Mouse (Mus musculus): ENCODE results near the gene Iars2. TPM values are rescaled to one million over a fixed set of nuclear protein-coding genes. Genes with fewer than 3 reads are reported as not detected.

Gene Iars2
- total and polyA plus RNA-seq, 2 experiments = 20.8 to 25.8 TPM

GRCm38 (mm10) chr1:185285171-185285570 is 44.0 kb downstream of the Iars2 start:
- WGBS = 79% methylated on average over 4 of the region's 4 CpGs
- peaks cover 26% of the 10 kb centered on the region for H3K36me3 ChIP-seq (ENCODE audit: control insufficient read depth, insufficient read depth, low read length)
- DNase-seq (ENCODE audit: extremely low read depth, low read depth, low spot score) = peak; percentile 26
- H3K27me3 ChIP-seq (ENCODE audit: control insufficient read depth, insufficient read depth, low read length) = no peaks in the 10 kb centered on the region
- TF ChIP-seq POLR2A (IDR thresholded peaks at IDR 0.05; ENCODE audit: extremely low read depth, insufficient read depth, low read length) (no peak), CTCF (IDR thresholded peaks at IDR 0.05; ENCODE audit: low read depth, low read length) (no peak)
- no peak overlapping the region for H3K9ac ChIP-seq (ENCODE audit: low read depth, low read length)
- H3K79me2 ChIP-seq (ENCODE audit: control insufficient read depth, insufficient read depth, low read length) = no peaks in the 10 kb centered on the region
- no peak overlapping the region for H3K27ac ChIP-seq (replicated peaks; ENCODE audit: insufficient read depth, low read depth, low read length)
- no peaks in the 10 kb centered on the region for H3K4me1 ChIP-seq (ENCODE audit: control insufficient read depth, insufficient read depth, low read length)
- no peak overlapping the region for H3K4me3 ChIP-seq (ENCODE audit: insufficient read depth, low read depth, low read length)

DNA sequence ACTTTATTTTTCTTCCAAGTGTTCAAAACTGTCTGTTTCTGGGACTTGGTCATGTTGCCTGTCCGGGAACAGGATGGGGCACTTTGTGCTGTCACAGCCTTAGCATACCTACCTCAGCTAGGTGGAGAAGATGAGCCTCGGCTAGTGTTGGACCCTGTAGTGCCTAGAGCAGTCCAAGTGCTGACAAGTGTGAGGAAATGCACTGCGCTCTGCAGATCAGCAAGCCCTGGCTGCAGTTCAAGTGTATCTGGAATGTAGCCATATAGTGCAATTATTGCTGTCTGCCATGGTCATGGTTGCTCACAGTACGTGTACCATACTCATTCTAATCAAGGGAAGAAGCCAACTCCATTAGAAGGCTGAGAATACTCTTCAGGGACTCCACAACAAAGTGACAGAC is 44.5 kb downstream of the Iars2 start:
- H3K27ac ChIP-seq (replicated peaks; ENCODE audit: insufficient read depth, low read depth, low read length) = no peak overlapping the region
- H3K9ac ChIP-seq (ENCODE audit: low read depth, low read length) = no peak overlapping the region
- H3K27me3 ChIP-seq (ENCODE audit: control insufficient read depth, insufficient read depth, low read length) = no peaks in the 10 kb centered on the region
- H3K36me3 ChIP-seq (ENCODE audit: control insufficient read depth, insufficient read depth, low read length) = peaks cover 25% of the 10 kb centered on the region
- TF ChIP-seq CTCF (IDR thresholded peaks at IDR 0.05; ENCODE audit: low read depth, low read length) (no peak), POLR2A (IDR thresholded peaks at IDR 0.05; ENCODE audit: extremely low read depth, insufficient read depth, low read length) (no peak)
- H3K79me2 ChIP-seq (ENCODE audit: control insufficient read depth, insufficient read depth, low read length) = no peaks in the 10 kb centered on the region
- H3K4me3 ChIP-seq (ENCODE audit: insufficient read depth, low read depth, low read length) = no peak overlapping the region
- WGBS = 20% methylated on average over 4 of the region's 4 CpGs
- no peaks in the 10 kb centered on the region for H3K4me1 ChIP-seq (ENCODE audit: control insufficient read depth, insufficient read depth, low read length)
- DNase-seq (ENCODE audit: extremely low read depth, low read depth, low spot score) = peak; percentile 71

DNA sequence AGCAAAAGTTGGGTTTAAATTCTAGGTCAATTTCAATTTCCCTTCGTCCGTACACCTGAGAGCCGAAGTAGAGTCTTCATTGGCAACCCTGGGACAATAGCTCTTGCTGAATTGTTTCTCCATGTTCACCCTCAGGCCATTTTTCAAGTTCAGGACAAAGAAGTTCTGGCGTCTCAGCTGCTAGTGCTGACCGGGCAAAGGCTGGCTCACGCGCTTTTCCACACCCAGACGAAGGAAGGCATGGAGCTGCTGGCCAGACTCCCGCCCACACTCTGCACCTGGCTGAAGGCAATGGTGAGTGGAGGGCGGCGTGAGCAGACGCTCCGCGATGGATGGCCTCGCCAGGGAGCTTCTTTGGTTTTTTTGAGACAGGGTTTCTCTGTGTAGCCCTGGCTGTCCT is 45.9 kb downstream of the Iars2 start:
- no peak overlapping the region for H3K27ac ChIP-seq (replicated peaks; ENCODE audit: insufficient read depth, low read depth, low read length)
- peaks cover 28% of the 10 kb centered on the region for H3K36me3 ChIP-seq (ENCODE audit: control insufficient read depth, insufficient read depth, low read length)
- no peak for TF ChIP-seq POLR2A (IDR thresholded peaks at IDR 0.05; ENCODE audit: extremely low read depth, insufficient read depth, low read length)
- TF ChIP-seq CTCF (IDR thresholded peaks at IDR 0.05; ENCODE audit: low read depth, low read length) = no peak
- no peaks in the 10 kb centered on the region for H3K27me3 ChIP-seq (ENCODE audit: control insufficient read depth, insufficient read depth, low read length)
- no peak overlapping the region for H3K9ac ChIP-seq (ENCODE audit: low read depth, low read length)
- no peak overlapping the region for H3K4me3 ChIP-seq (ENCODE audit: insufficient read depth, low read depth, low read length)
- H3K4me1 ChIP-seq (ENCODE audit: control insufficient read depth, insufficient read depth, low read length) = 0 out of 2 replicates have a peak, but pooled peaks cover 3% of the 10 kb centered on the region
- 94% methylated on average over 15 of the region's 15 CpGs for WGBS
- no peak for DNase-seq (ENCODE audit: extremely low read depth, low read depth, low spot score)
- no peaks in the 10 kb centered on the region for H3K79me2 ChIP-seq (ENCODE audit: control insufficient read depth, insufficient read depth, low read length)

GRCm38 (mm10) chr1:185282846-185283245 is 46.4 kb downstream of the Iars2 start:
- Histone ChIP-seq H3K27ac (replicated peaks; ENCODE audit: insufficient read depth, low read depth, low read length) (no peak overlapping the region), H3K9ac (ENCODE audit: low read depth, low read length) (no peak overlapping the region), H3K4me1 (ENCODE audit: control insufficient read depth, insufficient read depth, low read length) (0 out of 2 replicates have a peak, but pooled peaks cover 3% of the 10 kb centered on the region), H3K36me3 (ENCODE audit: control insufficient read depth, insufficient read depth, low read length) (peaks cover 28% of the 10 kb centered on the region), H3K27me3 (ENCODE audit: control insufficient read depth, insufficient read depth, low read length) (no peaks in the 10 kb centered on the region), H3K4me3 (ENCODE audit: insufficient read depth, low read depth, low read length) (no peak overlapping the region), H3K79me2 (ENCODE audit: control insufficient read depth, insufficient read depth, low read length) (no peaks in the 10 kb centered on the region)
- TF ChIP-seq POLR2A (IDR thresholded peaks at IDR 0.05; ENCODE audit: extremely low read depth, insufficient read depth, low read length) = no peak
- no peak for TF ChIP-seq CTCF (IDR thresholded peaks at IDR 0.05; ENCODE audit: low read depth, low read length)
- 90% methylated on average over 11 of the region's 11 CpGs for WGBS
- DNase-seq (ENCODE audit: extremely low read depth, low read depth, low spot score) = peak; percentile 35

DNA sequence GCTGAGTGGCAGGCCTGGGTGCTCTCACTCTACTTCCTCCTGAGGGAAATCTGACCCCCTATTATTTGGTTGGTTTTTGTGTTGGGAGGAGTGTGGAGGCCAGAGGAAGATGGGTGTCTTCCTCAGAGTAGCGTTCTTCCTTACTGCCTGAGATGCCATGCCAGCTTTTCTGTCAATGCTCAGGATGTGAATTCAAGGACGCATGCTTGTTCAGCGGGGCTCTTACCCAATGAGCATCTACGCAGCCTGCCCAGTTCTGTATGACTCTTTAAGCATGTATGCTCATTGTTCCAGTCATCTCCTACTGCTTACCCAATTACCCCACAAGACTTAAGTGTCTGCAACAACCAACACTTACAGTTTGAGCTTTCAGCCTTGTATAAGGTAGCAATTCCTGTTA is 48.6 kb downstream of the Iars2 start:
- Histone ChIP-seq H3K4me3 (ENCODE audit: insufficient read depth, low read depth, low read length) (no peak overlapping the region), H3K27ac (replicated peaks; ENCODE audit: insufficient read depth, low read depth, low read length) (no peak overlapping the region), H3K36me3 (ENCODE audit: control insufficient read depth, insufficient read depth, low read length) (peaks cover 21% of the 10 kb centered on the region), H3K79me2 (ENCODE audit: control insufficient read depth, insufficient read depth, low read length) (no peaks in the 10 kb centered on the region), H3K27me3 (ENCODE audit: control insufficient read depth, insufficient read depth, low read length) (no peaks in the 10 kb centered on the region), H3K9ac (ENCODE audit: low read depth, low read length) (no peak overlapping the region), H3K4me1 (ENCODE audit: control insufficient read depth, insufficient read depth, low read length) (0 out of 2 replicates have a peak, but pooled peaks cover 3% of the 10 kb centered on the region)
- TF ChIP-seq POLR2A (IDR thresholded peaks at IDR 0.05; ENCODE audit: extremely low read depth, insufficient read depth, low read length) (no peak), CTCF (IDR thresholded peaks at IDR 0.05; ENCODE audit: low read depth, low read length) (no peak)
- DNase-seq (ENCODE audit: extremely low read depth, low read depth, low spot score) = no peak
- 81% methylated on average over 4 of the region's 4 CpGs for WGBS

- TF ChIP-seq POLR2A (IDR thresholded peaks at IDR 0.05; ENCODE audit: extremely low read depth, insufficient read depth, low read length) (no peak), CTCF (IDR thresholded peaks at IDR 0.05; ENCODE audit: low read depth, low read length) (no peak)
- H3K27ac ChIP-seq (replicated peaks; ENCODE audit: insufficient read depth, low read depth, low read length) = no peak overlapping the region
- H3K4me3 ChIP-seq (ENCODE audit: insufficient read depth, low read depth, low read length) = no peak overlapping the region
- H3K9ac ChIP-seq (ENCODE audit: low read depth, low read length) = no peak overlapping the region
- no peak for DNase-seq (ENCODE audit: extremely low read depth, low read depth, low spot score)
- peaks cover 27% of the 10 kb centered on the region for H3K36me3 ChIP-seq (ENCODE audit: control insufficient read depth, insufficient read depth, low read length)
- H3K4me1 ChIP-seq (ENCODE audit: control insufficient read depth, insufficient read depth, low read length) = 0 out of 2 replicates have a peak, but pooled peaks cover 3% of the 10 kb centered on the region
- H3K27me3 ChIP-seq (ENCODE audit: control insufficient read depth, insufficient read depth, low read length) = no peaks in the 10 kb centered on the region
- WGBS = 68% methylated on average over 9 of the region's 9 CpGs
- no peaks in the 10 kb centered on the region for H3K79me2 ChIP-seq (ENCODE audit: control insufficient read depth, insufficient read depth, low read length)
Observed at GRCm38 (mm10) chr1:185279288-185279687, 49.9 kb downstream of the Iars2 start.
